Mouse (Mus musculus) testis, adult 2 months (tissue): ENCODE measurements around the gene Igf2.

ENCODE experiments used
- CTCF ChIP-seq: fragments of 200-500 bp; IDR thresholded peaks from 2 replicates; pipeline ENCODE4 v1.5.1; 2012; ENCODE audit warnings: low read depth, mild to moderate bottlenecking, inconsistent platforms, low read length, moderate library complexity; ENCODE audit not compliant: control insufficient read depth, insufficient read depth, insufficient replicate concordance
- POLR2A ChIP-seq: fragments of 200-500 bp; IDR thresholded peaks from 2 replicates; pipeline ENCODE4 v1.6.1; 2012; ENCODE audit warnings: low read depth, mild to moderate bottlenecking, inconsistent platforms, low read length, moderate library complexity; ENCODE audit not compliant: control insufficient read depth

DNA sequence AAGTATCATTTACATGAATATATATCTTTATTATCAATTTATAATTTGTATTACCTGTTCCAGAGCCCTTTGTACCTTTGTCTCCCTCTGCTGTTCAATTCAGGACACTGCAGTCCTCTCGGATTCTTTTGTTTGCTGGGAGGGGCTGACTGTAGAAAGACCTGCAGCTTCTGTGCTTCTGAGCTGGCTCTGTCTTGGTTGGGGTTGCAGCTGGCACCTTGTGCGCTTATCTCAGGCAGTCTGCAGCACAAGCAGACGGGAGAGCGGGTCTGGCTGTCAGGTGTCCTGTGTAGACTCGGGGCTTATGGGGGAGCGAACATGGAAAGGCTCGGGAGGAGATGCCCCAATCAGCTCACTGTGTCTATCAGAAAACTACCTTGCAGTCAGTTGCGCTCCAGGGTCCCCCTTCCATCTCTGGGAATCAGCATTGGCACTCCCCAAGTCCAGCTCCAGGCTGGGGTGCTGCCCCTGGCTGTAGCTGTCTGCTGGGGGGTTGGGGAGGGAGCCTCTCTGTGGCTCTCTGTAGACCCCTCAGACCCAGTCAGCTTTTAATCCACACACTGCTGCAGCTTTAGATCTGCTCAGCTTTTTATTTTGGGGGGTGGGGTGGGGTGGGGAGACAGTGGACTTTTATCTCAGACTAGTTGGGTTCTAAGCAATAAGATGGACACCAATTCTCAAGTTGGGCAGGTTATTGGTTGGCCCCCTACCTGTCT is 48.3 kb upstream of the Igf2 start:
- no peak for TF ChIP-seq POLR2A
- 0 out of 2 replicates have a peak, but pooled peaks have one; percentile 11 for TF ChIP-seq CTCF
